Comparison of ENCODE assay signal across 8 mouse cellular contexts in the genomic region with DNA sequence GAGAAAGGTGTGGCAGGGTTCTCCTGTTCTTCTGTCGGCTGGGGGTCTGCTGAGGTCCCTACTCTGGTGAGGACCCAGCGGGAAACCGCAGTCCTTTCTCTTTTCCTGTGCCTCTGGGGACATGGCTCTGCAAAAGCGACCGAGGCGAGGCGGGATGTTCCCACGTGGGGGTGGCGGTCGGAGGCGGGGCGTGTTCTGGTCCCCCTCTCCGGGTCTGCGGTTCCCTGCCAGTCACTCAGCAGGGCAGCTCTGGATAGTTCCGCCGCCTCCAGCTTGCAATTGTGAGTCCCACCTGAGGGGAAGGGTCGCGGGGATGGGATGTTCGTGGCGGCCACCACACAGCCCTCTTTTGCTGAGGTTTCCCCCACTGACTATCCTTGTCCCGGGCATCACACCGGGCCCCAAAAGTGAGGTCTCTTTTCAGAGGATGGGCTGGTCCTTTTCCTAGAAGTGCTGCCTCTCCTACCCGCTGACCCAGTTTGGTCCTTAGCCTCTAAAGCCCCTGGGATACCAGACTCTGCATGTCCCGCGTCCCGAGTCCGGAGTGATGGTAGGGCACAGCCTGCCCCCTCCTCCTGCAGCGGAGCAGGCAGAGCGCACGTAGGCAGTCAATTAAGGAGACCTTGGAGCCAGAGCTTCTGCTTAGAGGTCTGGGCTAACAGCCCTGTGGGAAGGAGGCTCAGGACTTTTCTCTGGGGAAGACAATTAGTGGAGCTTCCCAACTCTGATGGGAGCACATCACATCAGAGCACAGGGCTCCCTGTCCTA. TPM values are rescaled to one million over a fixed set of nuclear protein-coding genes. Genes with fewer than 3 reads are reported as not detected.
DNase-seq lines count a peak whose midpoint lies in the region; ATAC-seq and TF ChIP-seq lines count a peak whose summit lies in the region.

A gene (plus strand): TSS at position 230 of the 768 bp plus-strand sequence.

- no peak within 1 kb of the TSS; the same call in 1 of the 2 replicates for H3K4me3 ChIP-seq in neural tube, embryonic 11.5 days (ENCODE audit: low read depth, low read length)
- H3K4me3 ChIP-seq in heart, postnatal 0 days (ENCODE audit: low read depth, low read length) = peak within 1 kb of the TSS; percentile 45
- peak within 1 kb of the TSS; percentile 26; the same call in 1 of the 2 replicates for H3K4me3 ChIP-seq in liver, adult 2 months (ENCODE audit: insufficient read depth, low read depth, low read length)
- peak within 1 kb of the TSS; percentile 16 for H3K4me3 ChIP-seq in midbrain, embryonic 16.5 days (ENCODE audit: low read depth, low read length)

- H3K79me2 ChIP-seq in liver, adult 2 months (ENCODE audit: control insufficient read depth, insufficient read depth, low read length) = no peaks in the 10 kb centered on the region

- H3K9me3 ChIP-seq in neural tube, embryonic 11.5 days (ENCODE audit: control insufficient read depth, low read length) = no peaks in the 10 kb centered on the region
- H3K9me3 ChIP-seq in heart, postnatal 0 days (replicated peaks; ENCODE audit: control insufficient read depth, low read length) = no peaks in the 10 kb centered on the region
- H3K9me3 ChIP-seq in midbrain, embryonic 16.5 days (replicated peaks; ENCODE audit: control insufficient read depth, low read length, poor library complexity, severe bottlenecking) = no peaks in the 10 kb centered on the region

- no peak for ATAC-seq in neural tube, embryonic 11.5 days (ENCODE audit: insufficient read depth, low FRiP score, low TSS enrichment)
- ATAC-seq in heart, postnatal 0 days (ENCODE audit: insufficient read depth, low read depth) = peak; percentile 36; the same call in 1 of the 2 replicates
- 0 out of 2 replicates have a peak, but pooled peaks have one; percentile 45 for ATAC-seq in midbrain, embryonic 16.5 days
- ATAC-seq in activated CD4-positive, CD25-positive, alpha-beta regulatory T cell, adult 4 months = no peak

- peak within 1 kb of the TSS; percentile 42 for H3K4me2 ChIP-seq in neural tube, embryonic 11.5 days (ENCODE audit: low read depth)
- H3K4me2 ChIP-seq in heart, postnatal 0 days (ENCODE audit: low read depth, low read length) = peak within 1 kb of the TSS; percentile 67
- peak within 1 kb of the TSS; percentile 48 for H3K4me2 ChIP-seq in midbrain, embryonic 16.5 days (ENCODE audit: low read length)

- H3K27ac ChIP-seq in neural tube, embryonic 11.5 days (ENCODE audit: low read depth, low read length) = no peak within 1 kb of the TSS
- H3K27ac ChIP-seq in heart, postnatal 0 days (ENCODE audit: low read depth) = peak within 1 kb of the TSS; percentile 34
- no peak within 1 kb of the TSS for H3K27ac ChIP-seq in liver, adult 2 months (replicated peaks; ENCODE audit: insufficient read depth, low read depth, low read length)
- no peak within 1 kb of the TSS for H3K27ac ChIP-seq in midbrain, embryonic 16.5 days (ENCODE audit: low read length)

- peak within 1 kb of the TSS; percentile 12; the same call in 1 of the 2 replicates for H3K9ac ChIP-seq in neural tube, embryonic 11.5 days (ENCODE audit: low read length)
- H3K9ac ChIP-seq in heart, postnatal 0 days (replicated peaks; ENCODE audit: low read depth, low read length) = peak within 1 kb of the TSS; percentile 45; the same call in 1 of the 2 replicates
- H3K9ac ChIP-seq in liver, adult 2 months (ENCODE audit: low read depth, low read length) = no peak within 1 kb of the TSS
- H3K9ac ChIP-seq in midbrain, embryonic 16.5 days (ENCODE audit: low read depth, low read length) = peak within 1 kb of the TSS; percentile 34; the same call in 1 of the 2 replicates

- WGBS in neural tube, embryonic 11.5 days = 3% methylated on average over 29 of the region's 30 CpGs
- 7% methylated on average over 30 of the region's 30 CpGs for WGBS in heart, postnatal 0 days
- WGBS in liver, adult 2 months = 25% methylated on average over 30 of the region's 30 CpGs
- WGBS in midbrain, embryonic 16.5 days = 2% methylated on average over 30 of the region's 30 CpGs

- no peaks in the 10 kb centered on the region for H3K36me3 ChIP-seq in neural tube, embryonic 11.5 days (ENCODE audit: control insufficient read depth, insufficient read depth, low read length)
- H3K36me3 ChIP-seq in heart, postnatal 0 days (replicated peaks; ENCODE audit: control insufficient read depth, insufficient read depth, low read length) = no peaks in the 10 kb centered on the region
- no peaks in the 10 kb centered on the region for H3K36me3 ChIP-seq in liver, adult 2 months (ENCODE audit: control insufficient read depth, insufficient read depth, low read length)
- H3K36me3 ChIP-seq in midbrain, embryonic 16.5 days (ENCODE audit: control insufficient read depth, insufficient read depth, low read length) = no peaks in the 10 kb centered on the region

- intact Hi-C loops in left cerebral cortex, postnatal 36 days (cut with DNase I) = no loop called here

- peaks cover 9% of the 10 kb centered on the region for H3K4me1 ChIP-seq in neural tube, embryonic 11.5 days (ENCODE audit: control insufficient read depth, insufficient read depth, low read length)
- peaks cover 23% of the 10 kb centered on the region for H3K4me1 ChIP-seq in heart, postnatal 0 days (ENCODE audit: control insufficient read depth, insufficient read depth)
- H3K4me1 ChIP-seq in liver, adult 2 months (ENCODE audit: control insufficient read depth, insufficient read depth, low read length) = no peaks in the 10 kb centered on the region
- peaks cover 7% of the 10 kb centered on the region; the same call in 1 of the 2 replicates for H3K4me1 ChIP-seq in midbrain, embryonic 16.5 days (ENCODE audit: control insufficient read depth, insufficient read depth, low read length)

- TF ChIP-seq CTCF in heart, postnatal 0 days (IDR thresholded peaks at IDR 0.05; ENCODE audit: low read depth) = no peak
- no peak for TF ChIP-seq CTCF in liver, adult 2 months (IDR thresholded peaks at IDR 0.05; ENCODE audit: low read depth, low read length)

- no peak for TF ChIP-seq EP300 in heart, postnatal 0 days (IDR thresholded peaks at IDR 0.05; ENCODE audit: low read depth)

- no peak for DNase-seq in neural tube, embryonic 11.5 days (ENCODE audit: low spot score)
- DNase-seq in neural tube, embryonic 10.5 days (ENCODE audit: extremely low spot score, low spot score) = no peak
- no peak for DNase-seq in heart, postnatal 0 days (ENCODE audit: low spot score)
- no peak for DNase-seq in liver, adult 2 months (ENCODE audit: extremely low read depth, low read depth, low spot score)
- no peak for DNase-seq in adrenal gland, adult 2 months
- no peak for DNase-seq in left cerebral cortex, postnatal 36 days (ENCODE audit: low spot score in 2 of 2)

- TF ChIP-seq POLR2A in liver, adult 2 months (IDR thresholded peaks at IDR 0.05; ENCODE audit: extremely low read depth, insufficient read depth, low read length) = no peak

- H3K27me3 ChIP-seq in neural tube, embryonic 11.5 days (ENCODE audit: control insufficient read depth, insufficient read depth, low read length) = no peaks in the 10 kb centered on the region
- no peaks in the 10 kb centered on the region for H3K27me3 ChIP-seq in heart, postnatal 0 days (ENCODE audit: control insufficient read depth, insufficient read depth, low read length)
- H3K27me3 ChIP-seq in liver, adult 2 months (ENCODE audit: control insufficient read depth, insufficient read depth, low read length) = no peaks in the 10 kb centered on the region
- H3K27me3 ChIP-seq in midbrain, embryonic 16.5 days (ENCODE audit: control insufficient read depth, insufficient read depth, low read depth, low read length) = no peaks in the 10 kb centered on the region

RNA-seq across cellular contexts. Expression of the gene that starts here (rescaled TPM):
- polyA plus RNA-seq in neural tube, embryonic 11.5 days (2014; fragmentation: Nextera tagmentation; extraction: Ambion mirVana) = 3.5 and 4.6 TPM in 2 replicates
- total RNA-seq in heart, postnatal 0 days (2014; rRNA removed; ENCODE audit: low replicate concordance) = 13.4 and 29.9 TPM in 2 replicates
- 17.0 and 21.4 TPM in 2 replicates for polyA plus RNA-seq in heart, postnatal 0 days (2015; fragmentation: Nextera tagmentation; extraction: Ambion mirVana)
- total RNA-seq in liver, adult 2 months (2014; rRNA removed) = not detected in 2 replicates
- polyA plus RNA-seq in liver, adult 2 months (2012; rRNA removed) = 0.22 and 0.31 TPM in 2 replicates
- 5.0 and 5.4 TPM in 2 replicates for polyA plus RNA-seq in midbrain, embryonic 16.5 days (2015; fragmentation: Nextera tagmentation; extraction: Ambion mirVana)
- polyA plus RNA-seq in activated CD4-positive, CD25-positive, alpha-beta regulatory T cell, adult 4 months (2017; shearing (Covaris generic)) = not detected
- 1 to 10 TPM; 1.4 to 3.4 TPM for total RNA-seq in adrenal gland, adult 2 months (2021)
- 3.9 and 4.4 TPM in 2 replicates for polyA plus RNA-seq in adrenal gland, adult 2 months (2012; rRNA removed)
- total RNA-seq in left cerebral cortex, postnatal 36 days (2021) = 1 to 10 TPM; 1.7 to 1.8 TPM

Comparison
In these comparisons a context has a peak if more than half of its experiments do, and no peak if none do; other contexts are left out.
1. ATAC-seq: peak in heart, postnatal 0 days (single experiment) and midbrain, embryonic 16.5 days (single experiment); none in neural tube, embryonic 11.5 days (single experiment) and activated CD4-positive, CD25-positive, alpha-beta regulatory T cell, adult 4 months (single experiment).
2. Peak in every context shown above with its lines, with median percentiles within 50 percentile points of each other: H3K4me2 ChIP-seq.